Mouse (Mus musculus) ES-Bruce4 (cell line): ENCODE data around the gene Olfr309.

Experiments
- CTCF ChIP-seq: IDR thresholded peaks from one replicate; pipeline ENCODE4 v1.8.1; 2011; ENCODE audit warnings: low read depth, low read length
- EP300 ChIP-seq: IDR thresholded peaks from 2 replicates; pipeline ENCODE4 v1.6.1; 2011; ENCODE audit warnings: low read depth, low read length; ENCODE audit not compliant: insufficient read depth
- POLR2A ChIP-seq: IDR thresholded peaks from one replicate; pipeline ENCODE4 v1.8.1; 2011; ENCODE audit warnings: low read length; ENCODE audit not compliant: insufficient read depth

DNA sequence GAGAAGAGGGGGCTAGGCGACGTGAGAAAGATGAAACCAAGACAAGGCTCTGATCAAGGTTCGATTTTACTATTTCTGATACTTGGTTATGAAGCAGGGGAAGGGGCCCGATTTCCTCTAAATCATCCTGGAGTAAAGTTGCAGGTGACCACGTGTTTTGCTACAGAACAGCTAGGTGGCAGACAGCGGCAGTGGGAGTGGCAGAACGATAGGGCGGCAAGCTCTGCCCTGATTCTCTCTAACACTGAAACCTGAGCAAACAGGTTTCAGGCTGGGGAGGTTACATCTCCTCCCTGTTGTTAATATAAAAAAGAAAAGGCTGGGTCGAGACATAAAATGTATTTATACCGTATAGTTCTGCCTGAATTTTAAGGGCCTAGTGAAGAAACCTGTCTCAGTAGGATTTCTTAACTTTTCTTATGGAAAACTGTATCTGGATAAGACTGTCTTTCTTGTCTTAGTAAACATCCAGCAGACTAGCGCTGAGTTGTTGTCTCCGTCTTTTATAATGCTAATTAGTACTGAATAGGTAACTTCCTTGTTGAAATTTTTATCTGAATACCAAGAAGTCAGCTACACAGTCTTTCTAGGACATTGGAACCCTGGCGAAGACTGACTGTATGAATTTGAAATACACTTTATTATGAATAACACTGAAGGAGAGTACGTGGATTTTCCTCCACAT is 29.5 kb upstream of the Olfr309 start:
- TF ChIP-seq CTCF (no peak), POLR2A (no peak), EP300 (peak; percentile 35; the same call in 1 of the 2 replicates)
